Mouse (Mus musculus): ENCODE data around the gene Rab40b. TPM values are rescaled to one million over a fixed set of nuclear protein-coding genes. Genes with fewer than 3 reads are reported as not detected.

The Rab40b gene
- total and polyA plus RNA-seq, 2 experiments from 2014 or later, result 7.6 to 9.9 TPM

DNA sequence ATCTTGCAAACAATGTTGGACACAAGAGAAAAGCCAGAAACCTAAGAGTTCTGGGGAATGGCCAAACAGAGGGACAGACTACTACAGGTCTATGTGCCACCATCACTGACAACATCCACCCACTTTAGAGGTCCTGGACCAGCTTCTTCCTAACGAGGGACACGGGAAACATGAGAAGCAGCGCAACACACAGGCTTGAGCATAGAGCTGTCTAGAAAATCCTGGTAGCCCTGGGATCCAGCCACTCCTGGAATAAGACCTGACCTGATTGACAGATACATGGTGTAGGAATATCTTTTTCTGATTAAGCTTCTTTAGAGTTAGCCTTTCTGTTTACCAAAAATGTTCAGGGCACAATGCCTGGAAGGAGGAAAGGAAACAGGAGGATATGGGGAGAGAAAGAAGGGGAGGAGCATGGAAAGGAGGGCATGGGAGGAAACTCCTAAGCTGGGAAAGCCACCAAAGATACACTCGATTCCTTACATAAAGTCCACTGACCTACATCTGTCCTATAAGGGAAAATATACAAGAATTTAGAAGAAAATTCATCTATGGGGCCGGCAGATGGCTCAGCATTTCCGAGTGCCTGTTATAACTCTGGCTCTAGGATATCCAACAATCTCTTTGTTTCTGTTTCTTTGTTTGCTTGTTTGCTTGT lies 17.6 kb downstream of the Rab40b start:
- Histone ChIP-seq H3K4me1 (ENCODE audit: insufficient read depth, low read length) (no peaks in the 10 kb centered on the region), H3K4me2 (ENCODE audit: low read depth, low read length) (no peak overlapping the region), H3K4me3 (ENCODE audit: low read length) (no peak overlapping the region), H3K36me3 (ENCODE audit: insufficient read depth, low read length) (no peaks in the 10 kb centered on the region), H3K27ac (no peak overlapping the region), H3K9me3 (ENCODE audit: low read length) (no peaks in the 10 kb centered on the region), H3K9ac (replicated peaks; ENCODE audit: low read length) (no peak overlapping the region), H3K27me3 (ENCODE audit: insufficient read depth, low read length) (no peaks in the 10 kb centered on the region)
- WGBS, result 84% methylated on average over 6 of the region's 6 CpGs
- TF ChIP-seq CTCF (IDR thresholded peaks at IDR 0.05; ENCODE audit: low read depth), result no peak
- DNase-seq (ENCODE audit: low spot score), result no peak
- ATAC-seq, result no peak

GRCm38 (mm10) chr11:121369622-121370021 lies 18.4 kb downstream of the Rab40b start:
- Histone ChIP-seq H3K4me3 (ENCODE audit: low read length) (no peak overlapping the region), H3K9ac (replicated peaks; ENCODE audit: low read length) (no peak overlapping the region), H3K9me3 (ENCODE audit: low read length) (no peaks in the 10 kb centered on the region), H3K4me2 (ENCODE audit: low read depth, low read length) (no peak overlapping the region), H3K36me3 (ENCODE audit: insufficient read depth, low read length) (no peaks in the 10 kb centered on the region), H3K27me3 (ENCODE audit: insufficient read depth, low read length) (no peaks in the 10 kb centered on the region), H3K4me1 (ENCODE audit: insufficient read depth, low read length) (no peaks in the 10 kb centered on the region), H3K27ac (no peak overlapping the region)
- 64% methylated on average over 6 of the region's 6 CpGs for WGBS
- ATAC-seq (no peak), DNase-seq (ENCODE audit: low spot score) (peak; percentile 54)
- TF ChIP-seq CTCF (IDR thresholded peaks at IDR 0.05; ENCODE audit: low read depth), result peak; percentile 65

DNA sequence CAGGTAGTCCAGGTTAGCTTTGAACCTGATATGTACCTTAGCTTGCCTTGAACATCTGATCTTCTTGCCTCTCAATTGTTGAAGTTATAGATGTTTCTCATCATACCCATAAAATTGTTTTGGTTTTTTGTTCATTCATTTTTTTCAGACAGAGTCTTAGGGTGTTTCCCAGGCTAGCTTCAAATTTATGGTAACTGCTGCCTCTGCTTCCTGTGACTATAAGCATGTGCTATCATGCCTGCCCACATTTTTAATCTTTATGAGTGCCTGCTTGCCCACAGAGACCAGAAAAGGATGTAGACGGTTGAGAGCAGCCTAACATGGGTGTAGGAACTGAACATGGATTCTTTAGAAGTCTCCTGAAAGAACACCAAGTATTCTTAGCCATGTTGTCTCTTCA lies 19.3 kb downstream of the Rab40b start:
- Histone ChIP-seq H3K27me3 (ENCODE audit: insufficient read depth, low read length) (no peaks in the 10 kb centered on the region), H3K36me3 (ENCODE audit: insufficient read depth, low read length) (no peaks in the 10 kb centered on the region), H3K4me3 (ENCODE audit: low read length) (no peak overlapping the region), H3K9me3 (ENCODE audit: low read length) (no peaks in the 10 kb centered on the region), H3K9ac (replicated peaks; ENCODE audit: low read length) (no peak overlapping the region), H3K4me1 (ENCODE audit: insufficient read depth, low read length) (no peaks in the 10 kb centered on the region), H3K27ac (no peak overlapping the region), H3K4me2 (ENCODE audit: low read depth, low read length) (no peak overlapping the region)
- DNase-seq (ENCODE audit: low spot score) (no peak), ATAC-seq (no peak)
- TF ChIP-seq CTCF (IDR thresholded peaks at IDR 0.05; ENCODE audit: low read depth), result no peak
- 81% methylated on average over 1 of the region's 1 CpGs for WGBS

GRCm38 (mm10) chr11:121367170-121367707 lies 20.8 kb downstream of the Rab40b start:
- Histone ChIP-seq H3K27ac (no peak overlapping the region), H3K9ac (replicated peaks; ENCODE audit: low read length) (no peak overlapping the region), H3K36me3 (ENCODE audit: insufficient read depth, low read length) (no peaks in the 10 kb centered on the region), H3K9me3 (ENCODE audit: low read length) (no peaks in the 10 kb centered on the region), H3K27me3 (ENCODE audit: insufficient read depth, low read length) (no peaks in the 10 kb centered on the region), H3K4me1 (ENCODE audit: insufficient read depth, low read length) (no peaks in the 10 kb centered on the region), H3K4me2 (ENCODE audit: low read depth, low read length) (no peak overlapping the region), H3K4me3 (ENCODE audit: low read length) (no peak overlapping the region)
- TF ChIP-seq CTCF (IDR thresholded peaks at IDR 0.05; ENCODE audit: low read depth), result no peak
- DNase-seq (ENCODE audit: low spot score) (no peak), ATAC-seq (no peak)
- WGBS, result 59% methylated on average over 5 of the region's 5 CpGs

DNA sequence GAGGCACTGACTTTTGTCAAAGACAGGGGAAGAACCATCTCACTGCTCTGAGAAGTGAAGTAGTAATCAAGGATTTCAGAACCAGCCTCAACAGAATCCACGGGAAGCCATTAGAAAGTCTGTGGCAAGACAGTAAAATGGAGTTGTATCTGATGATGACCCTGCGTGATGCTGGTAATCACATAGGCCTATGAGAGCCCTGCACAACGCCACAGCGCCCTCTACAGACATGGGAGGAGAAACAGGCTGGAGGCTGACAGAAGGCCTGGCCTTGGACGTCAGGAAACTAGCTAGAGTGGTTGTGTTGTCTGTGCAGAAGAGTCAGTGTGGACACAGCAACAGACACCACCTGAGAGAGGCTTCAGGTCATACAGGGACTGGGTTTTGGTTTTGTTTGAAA lies 25.8 kb downstream of the Rab40b start:
- no peak overlapping the region for H3K4me2 ChIP-seq (ENCODE audit: low read depth, low read length)
- H3K9ac ChIP-seq (replicated peaks; ENCODE audit: low read length), result no peak overlapping the region
- peak; percentile 39 for TF ChIP-seq CTCF (IDR thresholded peaks at IDR 0.05; ENCODE audit: low read depth)
- no peak overlapping the region for H3K4me3 ChIP-seq (ENCODE audit: low read length)
- no peaks in the 10 kb centered on the region for H3K4me1 ChIP-seq (ENCODE audit: insufficient read depth, low read length)
- 36% methylated on average over 5 of the region's 5 CpGs for WGBS
- no peak overlapping the region for H3K27ac ChIP-seq
- no peaks in the 10 kb centered on the region for H3K27me3 ChIP-seq (ENCODE audit: insufficient read depth, low read length)
- no peaks in the 10 kb centered on the region for H3K9me3 ChIP-seq (ENCODE audit: low read length)
- ATAC-seq (no peak), DNase-seq (ENCODE audit: low spot score) (no peak)
- no peaks in the 10 kb centered on the region for H3K36me3 ChIP-seq (ENCODE audit: insufficient read depth, low read length)

GRCm38 (mm10) chr11:121354091-121354707 lies 33.9 kb downstream of the Rab40b start, which contains the start of gene Wdr45b:
Gene Wdr45b (minus strand): TSS chr11:121354445.
- H3K4me2 ChIP-seq (ENCODE audit: low read depth, low read length), result peak within 1 kb of the TSS; percentile 80
- ATAC-seq, result peak; percentile 97
- TF ChIP-seq CTCF (IDR thresholded peaks at IDR 0.05; ENCODE audit: low read depth), result no peak
- no peaks in the 10 kb centered on the region for H3K9me3 ChIP-seq (ENCODE audit: low read length)
- H3K4me1 ChIP-seq (ENCODE audit: insufficient read depth, low read length), result peaks cover 10% of the 10 kb centered on the region; the same call in 1 of the 2 replicates
- H3K27me3 ChIP-seq (ENCODE audit: insufficient read depth, low read length), result no peaks in the 10 kb centered on the region
- under 1% methylated on average over 69 of the region's 69 CpGs for WGBS
- peak; percentile 99 for DNase-seq (ENCODE audit: low spot score)
- peak within 1 kb of the TSS; percentile 90 for H3K9ac ChIP-seq (replicated peaks; ENCODE audit: low read length)
- H3K36me3 ChIP-seq (ENCODE audit: insufficient read depth, low read length), result no peaks in the 10 kb centered on the region
- H3K4me3 ChIP-seq (ENCODE audit: low read length), result peak within 1 kb of the TSS; percentile 74
- peak within 1 kb of the TSS; percentile 84 for H3K27ac ChIP-seq

Measured in hindbrain, postnatal 0 days (tissue).